Mouse (Mus musculus) kidney, adult 8-10 months (tissue): ENCODE results near the gene Trpm8.

ENCODE experiments used
- DNase-seq, 2 experiments: peaks; one replicate each; pipeline ENCODE4 v3.0.0; 2022

Gene Trpm8

DNA sequence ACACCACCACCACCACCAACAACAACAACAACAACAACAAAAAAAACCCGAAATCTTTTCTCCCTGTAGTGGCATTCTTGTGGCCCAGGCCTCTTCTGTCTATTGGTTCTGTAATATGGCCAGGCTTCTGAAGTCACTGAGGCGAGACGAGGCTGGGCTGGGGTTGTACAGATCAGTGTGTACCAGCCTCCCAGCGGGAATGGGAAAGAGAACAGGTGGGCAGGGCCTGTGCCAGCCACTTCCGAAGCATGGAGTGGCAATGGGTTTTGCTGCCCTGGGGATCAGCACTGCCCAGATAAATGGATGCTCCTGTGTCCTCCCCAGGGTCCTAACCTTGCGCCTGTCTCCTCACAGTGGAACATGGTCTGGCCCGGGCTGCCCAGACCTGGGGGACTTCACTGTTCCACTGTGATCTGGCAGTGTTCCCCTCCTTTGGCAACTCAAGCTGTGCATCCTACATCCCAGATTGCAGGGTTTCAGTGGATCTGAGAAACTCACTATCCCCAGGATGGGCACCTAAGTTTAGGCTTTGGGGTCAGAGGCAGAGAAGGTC is 80.7 kb downstream of the Trpm8 start:
- DNase-seq, result peak; percentile 23 to 45

DNA sequence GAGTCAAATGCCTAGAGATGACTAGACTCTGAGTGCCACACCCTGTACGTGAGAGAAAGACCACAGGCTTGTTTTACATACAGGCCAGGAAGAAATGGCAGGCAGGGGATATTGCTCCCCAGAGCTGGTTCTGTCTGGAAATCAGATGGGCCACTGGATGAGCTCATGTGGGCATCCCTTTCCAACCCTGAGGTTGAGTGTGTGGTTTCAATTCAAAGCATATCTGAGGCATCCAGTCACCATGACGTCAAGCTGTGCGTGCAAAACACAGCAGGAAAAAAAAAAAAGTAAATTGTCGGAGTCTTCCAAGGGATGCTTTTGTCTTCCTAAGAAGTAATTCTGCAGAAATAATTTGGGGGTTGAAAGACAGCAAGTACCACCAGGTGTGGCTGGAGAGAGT is 83.6 kb downstream of the Trpm8 start:
- no peak for DNase-seq

DNA sequence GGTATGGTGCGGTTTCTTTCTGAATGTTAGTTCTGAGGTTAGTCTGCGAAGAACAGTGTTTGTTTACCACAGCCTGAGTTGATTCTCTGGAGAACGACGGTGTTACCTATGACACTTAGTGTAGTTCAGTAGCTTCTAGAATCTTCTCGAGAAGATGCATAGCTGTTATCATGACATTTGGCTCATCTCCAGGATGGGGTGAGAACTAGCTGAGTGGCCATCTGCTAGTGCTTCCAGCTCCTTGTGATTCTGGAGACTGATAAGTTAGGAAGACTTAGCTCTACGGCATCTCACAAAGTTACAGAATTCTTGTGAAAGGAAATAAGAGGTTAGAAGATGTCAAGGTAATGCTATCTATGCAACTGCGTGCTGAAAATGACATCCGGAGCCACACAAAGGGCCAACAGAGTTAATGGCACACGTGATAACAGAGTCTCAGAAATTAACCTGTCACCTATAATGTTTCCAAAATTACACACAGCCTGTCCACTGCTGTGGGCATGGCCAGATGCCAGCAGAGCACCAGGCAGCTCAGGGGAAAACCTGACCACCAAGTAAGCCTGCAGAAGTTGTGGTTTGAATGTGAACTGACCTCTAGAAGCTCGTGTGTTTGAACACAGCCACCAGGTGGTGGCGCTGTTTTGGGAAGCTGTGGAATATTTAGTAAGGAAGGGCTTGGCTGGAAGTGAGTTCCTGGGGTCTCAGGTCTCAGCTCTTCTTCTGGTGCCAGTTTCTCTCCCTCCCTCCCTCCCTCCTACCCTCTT is 89.6 kb downstream of the Trpm8 start:
- no peak for DNase-seq

DNA sequence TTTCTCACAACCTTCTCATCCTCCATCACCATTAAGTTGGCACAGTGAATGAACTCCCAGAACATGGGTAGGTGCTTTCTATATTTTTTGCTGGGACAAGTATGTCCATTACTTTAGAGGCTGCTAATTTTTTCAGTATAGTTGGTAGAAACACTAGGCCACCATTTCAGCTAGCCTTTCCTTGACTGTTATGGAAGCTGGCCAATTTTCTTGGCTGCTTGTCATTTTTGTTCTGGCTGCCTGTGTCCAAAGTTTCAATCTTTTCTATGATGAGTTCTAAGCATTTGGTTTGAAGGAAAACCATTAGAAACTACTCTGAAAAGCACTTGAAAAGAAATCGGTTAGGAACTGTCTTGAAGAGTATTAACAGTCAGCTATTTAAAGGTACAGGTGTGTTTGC is 101.0 kb downstream of the Trpm8 start:
- DNase-seq, result peak in 1 of 2 experiments; percentile 6

DNA sequence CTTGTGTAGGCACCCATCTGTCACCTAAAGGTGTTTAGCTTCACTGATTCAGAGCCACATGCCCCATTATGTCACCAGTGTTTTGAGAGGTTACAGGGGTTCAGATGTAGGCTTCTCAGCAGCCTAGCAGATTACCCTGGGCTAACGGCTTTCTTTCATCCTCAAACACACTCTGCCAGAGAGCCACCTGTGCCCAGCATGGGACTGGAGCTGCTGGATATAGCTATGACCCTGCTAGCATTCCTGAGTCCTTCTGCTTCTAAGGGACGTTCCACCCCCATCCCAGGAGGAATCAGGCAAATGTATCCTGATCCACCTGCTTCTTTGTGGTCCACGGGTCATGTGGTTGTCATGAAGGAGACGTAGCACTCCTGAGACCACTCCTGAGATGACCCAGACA is 114.2 kb downstream of the Trpm8 start:
- no peak for DNase-seq

DNA sequence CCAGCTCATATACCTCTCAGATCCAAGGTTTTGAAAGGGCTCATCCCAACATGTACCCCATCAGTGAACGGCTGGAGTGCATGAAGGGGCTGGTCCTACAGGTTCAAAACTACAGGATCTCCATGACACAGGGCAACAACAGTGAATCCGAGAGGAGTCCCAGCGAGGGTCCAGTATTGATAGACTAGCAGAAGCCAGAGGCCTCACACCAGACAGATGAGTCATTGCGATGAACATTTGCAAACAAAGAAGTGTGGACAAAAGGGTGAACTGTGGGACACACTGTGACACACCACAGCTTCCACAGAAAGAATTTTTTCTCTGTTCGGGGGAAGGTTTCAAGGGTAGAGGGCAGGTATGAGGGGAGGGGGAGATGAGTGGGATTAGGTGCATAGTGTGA is 115.9 kb downstream of the Trpm8 start:
- DNase-seq, result no peak

DNA sequence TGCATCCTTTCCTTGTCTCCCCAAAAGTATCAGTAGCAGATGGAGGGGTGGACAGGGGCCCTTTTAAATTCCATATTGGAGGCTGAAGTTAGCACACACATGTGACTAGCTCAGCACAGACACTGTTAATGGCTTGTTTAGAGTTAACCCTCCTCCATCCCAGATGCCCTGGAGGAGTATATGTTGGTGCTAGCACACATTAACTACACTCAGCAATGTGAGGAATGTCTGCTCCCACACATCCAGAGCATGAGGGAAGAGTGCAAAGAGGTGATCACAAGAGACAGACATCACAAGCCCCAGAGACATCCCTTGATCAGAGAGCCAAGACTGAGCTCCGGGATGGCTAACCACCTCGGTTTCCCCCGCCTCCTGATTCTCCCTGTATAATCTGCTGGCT is 125.9 kb downstream of the Trpm8 start:
- DNase-seq, result no peak

DNA sequence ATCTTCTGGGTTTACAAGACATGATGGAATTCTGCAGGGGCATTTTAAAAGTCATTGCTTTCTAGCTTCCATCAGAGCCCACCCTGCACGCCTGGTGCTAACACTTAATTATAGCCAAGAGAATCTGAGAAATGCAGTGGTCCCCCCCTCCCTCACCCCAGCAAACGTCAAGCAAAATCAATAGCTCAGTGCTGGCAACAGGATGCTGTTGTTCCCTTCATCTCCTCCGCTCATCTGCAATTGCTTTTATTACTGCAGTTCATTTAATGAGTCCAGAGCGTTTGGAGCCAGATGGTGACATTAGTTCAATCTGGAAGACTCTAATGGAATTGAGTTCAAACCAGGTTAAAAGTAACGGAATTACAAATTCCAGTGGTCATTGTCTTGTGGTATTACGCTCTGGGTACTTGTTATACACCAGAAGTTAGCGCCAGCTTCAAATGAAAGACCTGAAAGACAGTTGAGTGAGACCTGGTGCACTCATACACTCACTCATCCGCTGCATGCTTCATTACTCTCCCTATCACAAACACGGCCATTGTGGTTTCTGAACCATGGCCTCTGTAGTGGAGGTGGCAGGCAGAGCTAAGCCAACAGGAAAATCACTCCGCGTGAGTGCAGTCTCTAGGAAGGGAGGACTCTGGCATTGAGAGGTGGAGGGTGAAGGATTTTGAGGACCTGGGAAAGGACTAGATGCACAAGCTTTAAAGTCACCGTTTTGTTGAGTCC is 128.8 kb downstream of the Trpm8 start:
- DNase-seq, result peak in 1 of 2 experiments; percentile 47

DNA sequence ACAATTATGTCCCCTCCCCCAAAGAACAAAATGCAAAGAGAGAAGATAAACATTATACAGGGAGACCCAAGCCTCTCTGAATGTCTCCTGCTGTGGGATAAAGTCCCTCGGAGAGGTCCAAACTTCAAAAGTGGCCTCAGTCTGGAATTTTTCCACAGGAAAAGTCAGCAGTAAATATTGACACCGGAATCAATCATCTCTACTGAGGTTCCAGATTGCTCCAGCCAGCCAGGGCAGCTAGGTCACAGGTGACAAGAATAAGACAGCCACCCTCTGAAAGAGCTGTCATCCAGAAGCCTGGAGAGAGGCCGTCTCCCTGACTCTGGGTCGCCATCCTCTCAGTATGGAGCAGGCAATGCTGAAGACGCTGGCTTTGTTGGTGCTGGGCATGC is 129.3 kb downstream of the Trpm8 start, which contains the start of gene Spp2:
Gene Spp2 (plus strand): TSS at position 155 of the 392 bp plus-strand sequence.
- peak; percentile 70 to 82 for DNase-seq

DNA sequence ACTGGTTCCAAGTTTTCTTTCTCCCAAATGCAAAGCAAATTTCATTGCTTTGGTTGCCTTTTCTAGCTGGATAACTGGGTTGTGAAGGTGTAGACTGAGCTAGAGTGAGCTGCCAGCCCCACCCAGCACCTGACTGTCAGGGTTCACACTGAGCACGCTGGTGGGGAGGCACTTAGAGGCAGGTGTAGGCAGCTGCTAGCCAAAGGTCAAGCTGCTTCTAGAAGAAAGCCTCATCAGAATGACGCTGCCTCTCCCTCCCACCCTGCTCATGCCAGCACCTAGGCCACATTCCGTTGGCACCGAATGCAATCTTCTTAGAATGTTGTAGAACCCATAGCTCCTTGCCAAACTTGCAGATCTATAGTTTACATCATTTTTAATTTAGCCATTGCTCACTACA is 130.9 kb downstream of the Trpm8 start:
- peak; percentile 58 to 66 for DNase-seq

DNA sequence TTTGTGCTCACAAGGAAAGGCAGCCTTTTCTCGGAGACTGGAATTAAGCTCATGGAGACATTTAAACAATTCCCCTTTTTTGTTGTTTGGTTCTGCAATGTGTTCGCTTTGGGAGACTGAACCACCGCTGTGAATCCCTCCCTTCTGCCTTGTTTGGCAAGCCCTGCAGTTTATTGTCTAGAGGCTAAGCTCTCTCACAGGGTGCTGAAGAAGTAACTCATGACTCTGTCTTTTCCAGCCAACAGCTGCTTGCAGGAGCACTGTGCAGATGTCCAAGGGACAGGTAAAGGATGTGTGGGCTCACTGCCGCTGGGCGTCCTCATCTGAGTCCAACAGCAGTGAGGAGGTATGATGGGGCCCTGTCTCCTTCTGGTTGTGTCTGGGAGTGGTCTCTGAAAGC is 134.6 kb downstream of the Trpm8 start:
- no peak for DNase-seq

DNA sequence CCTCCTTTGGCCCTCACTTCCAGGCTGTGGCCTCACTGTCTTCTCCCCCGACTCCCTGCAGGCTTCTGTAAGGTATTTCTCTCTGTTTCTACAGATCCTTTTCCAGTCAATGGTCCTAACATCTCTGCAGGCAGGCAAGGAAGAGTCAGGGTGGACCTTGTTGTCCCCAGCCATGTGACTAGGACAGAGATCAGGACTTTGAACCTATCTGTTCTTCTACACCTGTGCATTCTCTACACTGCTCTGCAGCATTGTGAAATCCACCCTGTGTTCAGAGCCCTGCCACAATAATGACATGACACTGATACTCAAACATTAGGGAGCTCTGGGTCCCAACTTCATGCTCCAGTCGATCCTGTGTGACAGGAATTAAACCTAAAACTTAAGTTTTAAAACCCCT is 141.5 kb downstream of the Trpm8 start:
- peak in 1 of 2 experiments; percentile 24 for DNase-seq

DNA sequence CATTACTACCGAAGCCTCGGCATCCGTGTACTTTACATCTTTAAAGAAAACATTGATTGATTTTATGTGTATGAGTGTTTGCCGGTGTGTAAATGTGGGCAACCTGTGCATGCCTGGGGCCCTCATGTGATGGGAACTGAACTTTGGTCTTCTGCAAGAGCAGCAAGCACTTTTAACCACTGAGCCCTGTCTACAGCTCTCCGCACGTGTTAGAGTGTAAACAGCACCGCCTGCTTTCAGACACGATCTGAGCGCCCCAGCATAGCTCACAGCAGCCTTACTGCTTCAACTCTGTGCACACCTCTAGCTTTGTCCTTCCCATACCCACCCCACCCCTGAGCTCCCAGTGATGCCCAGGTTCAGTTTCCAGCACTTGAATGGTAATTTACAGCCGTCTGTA is 144.6 kb downstream of the Trpm8 start:
- DNase-seq, result peak; percentile 42 to 48

DNA sequence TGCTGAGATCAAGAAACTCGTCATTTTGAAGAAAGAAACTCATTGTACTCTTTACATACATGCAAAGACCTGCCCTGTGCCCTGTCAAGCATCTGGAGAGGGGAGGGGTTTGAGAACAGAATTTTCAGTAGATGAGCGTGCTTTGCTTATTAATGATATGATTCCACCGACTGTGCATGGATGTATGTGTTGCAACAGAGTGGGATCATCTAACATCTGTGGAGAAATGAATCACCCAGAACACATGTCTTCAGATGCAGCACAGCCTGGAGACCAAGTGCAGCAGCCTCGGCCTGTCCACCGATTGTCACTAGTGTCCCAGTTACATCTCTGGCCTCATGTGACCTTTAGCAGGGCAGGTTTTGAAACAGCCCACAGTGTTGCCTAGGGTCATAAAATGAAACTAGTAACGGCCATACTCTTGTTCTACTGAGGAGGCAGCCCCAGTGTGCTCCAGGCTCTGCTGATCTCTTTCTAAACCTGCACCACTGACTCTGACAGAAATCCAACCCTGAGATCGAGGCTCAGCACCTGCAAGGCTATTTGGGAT is 145.5 kb downstream of the Trpm8 start:
- no peak for DNase-seq

DNA sequence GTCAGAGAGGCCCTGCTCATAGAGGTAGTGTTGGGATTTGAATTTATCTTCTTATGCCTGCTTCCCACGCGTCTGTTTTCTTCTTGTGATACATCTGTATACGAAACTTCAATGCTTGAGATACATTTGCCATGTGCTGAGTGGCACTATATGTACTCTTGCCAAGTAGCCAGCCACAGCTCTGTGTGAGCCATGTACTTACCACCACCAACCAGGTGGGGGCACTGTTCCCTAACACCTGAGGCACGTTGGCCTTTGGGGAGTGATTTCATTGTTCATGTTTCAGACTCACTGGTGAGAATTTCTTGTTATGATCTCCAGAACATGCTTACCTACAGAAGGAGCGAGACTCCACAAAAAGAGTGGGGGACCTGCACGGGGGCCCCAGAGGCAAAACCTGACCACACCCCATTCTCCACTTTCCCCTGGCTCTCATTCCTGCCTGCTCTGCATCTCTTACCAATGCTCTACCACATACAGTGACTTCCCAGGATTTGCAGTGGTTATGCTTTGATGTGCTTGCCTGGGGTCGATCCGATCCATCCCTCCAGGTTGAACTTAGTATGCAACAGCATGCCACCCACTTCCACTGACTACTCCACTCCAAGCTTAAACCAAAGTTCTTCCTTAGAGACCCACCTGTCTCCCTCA is 147.3 kb downstream of the Trpm8 start:
- peak; percentile 34 to 76 for DNase-seq

DNA sequence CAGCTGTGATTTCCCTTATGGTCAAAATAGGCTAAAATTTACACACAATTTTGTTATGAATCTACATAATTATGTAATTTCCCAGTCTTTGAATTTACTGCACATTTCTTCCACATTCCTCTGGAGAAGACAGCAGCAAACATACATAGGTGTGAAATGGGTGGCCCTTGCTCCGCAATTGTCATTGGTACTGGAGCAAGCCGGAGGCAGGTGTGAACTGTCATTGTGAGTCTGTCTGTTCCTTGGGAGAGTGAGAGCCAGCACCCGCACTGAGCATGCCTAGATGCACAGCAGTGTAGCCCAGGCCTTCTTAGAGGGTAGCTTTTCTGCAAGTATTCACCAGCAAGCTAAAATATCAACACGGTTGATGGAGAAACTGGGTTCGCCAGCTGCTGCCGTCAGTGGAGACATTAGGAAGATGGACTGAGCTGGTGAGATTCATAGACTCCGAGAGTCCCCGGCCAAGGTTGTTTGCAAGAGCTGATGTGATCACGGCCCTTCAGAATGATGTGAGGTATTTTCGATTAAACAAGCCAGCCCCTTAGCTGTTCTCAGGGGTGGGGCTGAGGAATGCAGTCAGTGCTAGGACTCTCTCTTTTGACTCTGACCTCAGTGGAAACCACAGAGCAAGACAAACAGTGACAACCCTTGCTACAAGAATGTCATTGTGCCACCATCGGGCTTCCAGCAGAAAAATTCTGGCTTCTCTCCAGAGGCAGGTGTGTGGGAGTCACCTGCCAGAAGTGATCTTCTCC is 150.7 kb downstream of the Trpm8 start:
- DNase-seq, result no peak

DNA sequence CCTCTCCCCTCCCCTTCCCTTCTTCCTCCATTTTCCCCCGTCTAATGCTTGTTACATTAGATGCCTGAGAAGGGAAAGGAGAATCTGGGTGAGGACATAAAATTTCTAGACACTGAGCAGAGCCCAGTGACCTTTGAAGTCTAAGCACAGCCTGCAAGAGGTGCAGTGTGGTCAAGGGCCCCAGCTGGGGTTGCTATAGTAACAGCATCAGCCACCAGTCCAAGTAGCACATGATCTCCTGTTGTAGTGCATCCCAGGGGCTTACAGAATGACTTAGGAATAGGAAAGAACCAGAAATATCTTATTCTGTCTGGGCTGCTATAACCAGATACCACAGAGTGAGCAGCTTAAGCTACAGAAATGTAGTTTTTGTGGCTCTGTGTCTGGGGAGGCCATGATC is 152.0 kb downstream of the Trpm8 start:
- DNase-seq, result no peak

DNA sequence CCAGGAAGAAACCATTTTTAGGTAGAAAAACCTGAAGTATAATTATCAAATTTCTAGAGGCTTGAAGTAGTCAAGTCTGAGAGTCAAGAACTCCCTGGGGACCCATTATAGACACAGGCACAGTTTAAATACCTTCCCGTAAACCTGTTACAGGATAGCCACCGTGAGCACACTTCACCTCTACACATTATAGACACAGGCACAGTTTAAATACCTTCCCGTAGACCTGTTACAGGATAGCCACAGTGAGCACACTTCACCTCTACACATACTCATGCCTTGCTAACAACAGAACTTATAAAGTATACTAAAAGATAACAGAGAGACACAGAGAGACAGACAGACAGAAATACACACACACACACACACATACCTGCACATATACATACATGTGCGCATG is 153.8 kb downstream of the Trpm8 start:
- DNase-seq, result no peak

DNA sequence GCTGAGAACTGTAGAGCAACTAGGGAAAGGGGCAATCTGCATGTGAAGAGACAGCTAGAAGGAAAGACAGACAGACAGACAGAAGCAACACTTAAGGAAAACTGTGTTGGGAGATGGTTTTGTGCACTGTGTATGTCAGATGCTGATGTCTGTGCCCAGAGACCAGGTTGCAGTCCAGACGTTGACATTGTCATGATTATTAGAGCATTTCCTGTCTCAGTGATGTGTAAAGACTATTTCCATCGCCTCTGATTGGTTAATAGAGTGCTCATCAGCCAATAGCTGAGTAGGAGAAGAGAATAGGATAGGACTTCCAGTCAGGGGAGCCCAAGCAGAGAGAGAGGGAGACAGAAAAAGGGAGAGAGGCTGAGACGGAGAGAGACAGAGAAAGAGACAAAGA is 155.1 kb downstream of the Trpm8 start:
- DNase-seq, result no peak

DNA sequence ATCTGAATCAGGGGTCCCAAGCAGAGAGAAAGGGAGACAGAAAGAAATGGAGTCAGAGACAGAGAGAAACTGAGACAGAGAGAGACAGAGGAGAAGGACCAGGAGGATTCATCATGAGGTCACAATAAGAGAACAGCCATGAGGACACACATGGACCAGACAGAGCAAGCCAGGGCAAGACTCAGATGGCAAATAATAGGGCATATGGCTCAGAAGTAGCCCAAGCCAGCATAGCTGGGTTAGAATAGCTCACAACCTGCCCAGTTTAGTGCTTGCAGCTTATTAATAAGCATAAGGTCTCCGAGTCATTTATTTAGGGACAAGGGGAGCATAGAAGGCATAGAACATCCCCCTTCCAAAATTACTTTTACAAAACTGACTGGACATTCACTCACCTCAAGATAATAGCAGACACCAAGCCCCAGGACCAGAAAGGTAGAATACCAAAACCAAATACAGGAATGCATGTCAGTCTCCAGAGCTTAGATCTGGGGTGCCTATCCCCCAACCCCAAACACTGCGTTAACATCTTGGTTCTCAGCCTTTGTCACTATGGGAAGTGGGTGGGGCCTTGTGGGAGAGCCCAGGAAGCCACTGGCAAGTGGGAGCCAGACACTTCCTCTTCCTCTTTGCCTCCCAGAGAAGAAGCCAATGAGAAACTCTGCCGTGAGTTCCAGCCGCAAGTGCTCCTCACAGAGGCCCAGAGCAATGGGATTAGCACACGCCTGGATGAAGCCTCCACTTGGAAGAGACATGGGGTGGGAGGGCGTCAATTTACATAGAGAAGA is 155.8 kb downstream of the Trpm8 start:
- DNase-seq, result no peak

DNA sequence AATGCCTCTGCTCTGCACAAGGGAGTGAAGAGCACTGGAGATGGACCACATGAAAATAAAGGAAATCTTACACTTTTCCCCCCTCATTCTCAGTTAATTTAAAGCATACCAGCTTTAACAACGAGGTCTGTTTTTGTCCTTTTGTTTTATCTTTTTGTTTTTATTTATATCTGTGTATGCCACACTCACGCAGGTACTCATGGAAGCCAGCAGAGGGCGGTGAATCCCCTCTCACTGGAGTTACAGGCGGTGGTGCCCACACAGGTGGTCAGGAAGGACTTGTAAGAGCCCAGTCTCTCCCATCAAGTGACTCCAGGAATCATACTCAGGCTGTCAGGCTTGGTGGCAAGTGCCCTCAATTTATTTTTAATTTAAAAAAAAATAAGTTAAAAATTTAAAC is 156.6 kb downstream of the Trpm8 start:
- no peak for DNase-seq
